Mouse (Mus musculus): ENCODE data around the gene Ccdc13.

Gene Ccdc13

GRCm38 (mm10) chr9:121759091-121760081, 79.9 kb downstream of the Ccdc13 start, which contains the start of gene Zfp651:
Zfp651 (plus strand) TSS chr9:121759330.
- DNase-seq = peak; percentile 37 to 40

- no peak for DNase-seq
Measured at GRCm38 (mm10) chr9:121757835-121758814, 81.1 kb downstream of the Ccdc13 start.

GRCm38 (mm10) chr9:121757432-121757831, 81.8 kb downstream of the Ccdc13 start:
- no peak for DNase-seq

- no peak for DNase-seq
Measured at GRCm38 (mm10) chr9:121756785-121757184, 82.5 kb downstream of the Ccdc13 start.

- DNase-seq = no peak
Measured at GRCm38 (mm10) chr9:121754624-121755023, 84.6 kb downstream of the Ccdc13 start.

- no peak for DNase-seq
Measured at GRCm38 (mm10) chr9:121752774-121753173, 86.5 kb downstream of the Ccdc13 start.

Measured in lung, adult 18-20 months (tissue).